Mouse (Mus musculus): ENCODE data around the gene Myo16.

The Myo16 gene

GRCm38 (mm10) chr8:10175976-10176375 is 22.3 kb downstream of the Myo16 start:
- DNase-seq (ENCODE audit: low read depth, low spot score), result no peak

GRCm38 (mm10) chr8:10177131-10177530 is 23.4 kb downstream of the Myo16 start:
- no peak for DNase-seq (ENCODE audit: low read depth, low spot score)

- no peak for DNase-seq (ENCODE audit: low read depth, low spot score)
Measured at GRCm38 (mm10) chr8:10178986-10179385, 25.3 kb downstream of the Myo16 start.

- no peak for DNase-seq (ENCODE audit: low read depth, low spot score)
Measured at GRCm38 (mm10) chr8:10190607-10191006, 36.9 kb downstream of the Myo16 start.

DNA sequence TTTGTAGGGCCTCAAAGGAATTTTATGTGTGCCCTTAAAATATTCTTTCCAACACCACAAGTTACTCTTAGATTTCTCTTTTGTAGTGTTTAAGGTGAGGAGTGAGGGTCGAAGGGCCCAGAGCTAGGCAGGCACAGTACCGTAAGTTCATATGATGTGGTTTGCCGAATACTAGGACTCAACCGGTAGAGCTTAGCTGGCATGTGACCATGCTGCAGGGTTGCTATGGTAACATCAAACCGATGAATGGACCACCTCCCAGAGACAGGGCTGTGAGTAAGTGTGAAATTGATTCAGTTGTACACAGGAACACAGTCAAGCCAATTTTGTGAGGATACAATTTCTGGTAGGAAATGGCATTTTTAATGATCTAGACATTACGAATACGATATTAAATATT is 44.5 kb downstream of the Myo16 start:
- peak; percentile 11 for DNase-seq (ENCODE audit: low read depth, low spot score)

DNA sequence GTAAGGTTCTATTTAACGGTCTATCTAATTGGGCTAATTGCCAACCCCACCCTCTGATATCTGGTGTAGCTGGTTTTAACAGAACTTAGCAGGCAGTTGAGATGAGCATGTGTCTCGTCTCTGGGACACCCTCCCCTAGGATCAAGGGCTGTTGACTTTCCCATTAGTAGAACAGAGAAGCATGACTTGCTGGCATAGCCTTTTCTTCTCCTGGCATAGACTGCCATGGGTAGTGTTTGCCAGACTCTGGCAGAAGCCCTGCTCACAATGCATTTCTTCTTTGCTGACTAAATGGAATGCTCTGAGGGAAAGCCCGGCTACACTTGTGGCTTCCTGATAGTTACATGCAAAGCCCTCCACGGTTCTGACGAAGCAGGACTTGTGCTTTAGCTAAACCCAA is 45.6 kb downstream of the Myo16 start:
- DNase-seq (ENCODE audit: low read depth, low spot score), result no peak

DNA sequence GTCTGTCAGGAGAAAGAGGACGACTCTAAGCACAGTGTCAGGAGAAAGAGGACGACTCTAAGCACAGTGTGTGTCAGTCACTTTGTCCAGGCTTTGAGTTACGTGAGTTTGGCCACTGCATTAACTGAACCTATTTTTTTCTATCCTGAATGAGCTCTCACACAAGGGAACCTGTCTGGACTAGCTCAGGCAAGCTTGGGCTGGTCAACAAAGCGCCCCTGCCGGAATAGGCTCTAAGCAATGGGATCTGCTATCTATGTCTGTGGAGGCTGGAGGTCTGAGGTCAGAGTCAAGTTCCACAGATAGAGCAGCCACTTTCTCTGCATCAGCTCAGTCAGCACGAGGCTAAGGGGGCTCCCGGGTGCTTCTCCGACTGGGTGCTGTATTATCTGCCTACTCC is 46.3 kb downstream of the Myo16 start:
- no peak for DNase-seq (ENCODE audit: low read depth, low spot score)

- DNase-seq (ENCODE audit: low read depth, low spot score), result no peak
Measured at GRCm38 (mm10) chr8:10215023-10215422, 61.3 kb downstream of the Myo16 start.

GRCm38 (mm10) chr8:10219761-10220276 is 66.1 kb downstream of the Myo16 start:
- DNase-seq (ENCODE audit: low read depth, low spot score), result no peak

- DNase-seq (ENCODE audit: low read depth, low spot score), result no peak
Measured at GRCm38 (mm10) chr8:10222770-10223169, 69.1 kb downstream of the Myo16 start.

GRCm38 (mm10) chr8:10223528-10224194 is 70.0 kb downstream of the Myo16 start:
- DNase-seq (ENCODE audit: low read depth, low spot score), result no peak

- DNase-seq (ENCODE audit: low read depth, low spot score), result no peak
Measured at GRCm38 (mm10) chr8:10224305-10224971, 70.7 kb downstream of the Myo16 start.

- DNase-seq (ENCODE audit: low read depth, low spot score), result no peak
Measured at GRCm38 (mm10) chr8:10225018-10225417, 71.3 kb downstream of the Myo16 start.

GRCm38 (mm10) chr8:10230746-10231369 is 77.1 kb downstream of the Myo16 start:
- peak; percentile 47 for DNase-seq (ENCODE audit: low read depth, low spot score)

DNA sequence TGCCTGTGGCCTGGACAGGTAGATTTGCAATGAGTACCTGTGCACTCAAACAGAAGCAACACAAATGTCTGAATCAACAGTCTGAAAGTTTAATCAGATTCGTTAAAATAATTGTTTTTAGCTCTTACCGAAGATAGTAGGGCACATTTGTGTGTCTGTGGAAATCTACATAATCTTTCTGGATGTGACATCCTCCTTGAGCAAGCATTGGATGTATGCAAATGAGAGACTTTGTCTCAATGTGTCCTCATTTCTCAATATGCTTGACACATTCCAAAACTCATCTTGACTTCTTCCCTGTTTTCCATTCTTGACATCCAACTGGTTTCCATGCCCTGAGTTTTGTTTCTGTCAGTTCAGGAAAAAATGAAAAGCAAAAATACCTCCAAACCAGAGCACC is 80.8 kb downstream of the Myo16 start:
- no peak for DNase-seq (ENCODE audit: low read depth, low spot score)

DNA sequence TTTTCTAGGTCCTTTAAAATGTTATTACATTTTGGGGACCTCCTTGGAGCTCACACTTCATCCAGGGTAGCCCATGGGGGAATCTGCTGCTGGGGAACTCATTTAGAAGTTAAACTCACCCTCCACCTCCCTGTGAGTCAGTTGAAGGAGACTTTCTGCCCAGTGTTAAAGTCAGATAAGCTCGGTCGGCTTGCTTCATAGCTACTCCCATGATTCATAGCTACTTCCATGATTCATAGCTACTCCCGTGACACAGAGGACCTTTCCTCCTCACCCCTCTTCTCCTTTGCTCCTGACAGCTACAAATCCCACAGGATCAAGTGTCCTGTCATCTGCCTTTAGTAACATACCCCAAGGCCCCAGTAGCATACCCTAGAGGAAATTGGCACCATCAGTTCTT is 89.6 kb downstream of the Myo16 start:
- no peak for DNase-seq (ENCODE audit: low read depth, low spot score)

- peak; percentile 19 for DNase-seq (ENCODE audit: low read depth, low spot score)
Measured at GRCm38 (mm10) chr8:10249156-10249555, 95.4 kb downstream of the Myo16 start.

- DNase-seq (ENCODE audit: low read depth, low spot score), result no peak
Measured at GRCm38 (mm10) chr8:10255741-10256140, 102.0 kb downstream of the Myo16 start.

GRCm38 (mm10) chr8:10256563-10256962 is 102.9 kb downstream of the Myo16 start:
- no peak for DNase-seq (ENCODE audit: low read depth, low spot score)

- DNase-seq (ENCODE audit: low read depth, low spot score), result no peak
Measured at GRCm38 (mm10) chr8:10270094-10270493, 116.4 kb downstream of the Myo16 start.

DNA sequence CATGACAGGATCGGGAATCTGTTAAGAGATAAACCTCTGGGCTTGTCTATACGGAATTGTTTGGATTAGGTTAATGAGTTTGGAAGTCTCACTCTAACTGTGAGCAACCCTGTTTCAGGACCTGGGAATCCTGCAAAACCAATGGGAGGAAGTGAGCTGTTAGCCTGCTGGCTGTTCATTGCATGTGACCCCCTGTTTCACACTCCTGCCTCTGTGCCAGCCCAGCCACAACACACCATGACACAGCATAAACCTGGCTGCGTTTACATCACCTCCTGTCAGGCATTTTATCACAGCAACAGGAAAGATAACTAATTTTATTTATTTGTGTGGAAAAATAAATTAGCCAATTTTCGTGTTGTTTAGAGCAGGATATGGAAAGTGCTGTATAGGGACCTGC is 138.9 kb downstream of the Myo16 start:
- DNase-seq (ENCODE audit: low read depth, low spot score), result no peak

DNA sequence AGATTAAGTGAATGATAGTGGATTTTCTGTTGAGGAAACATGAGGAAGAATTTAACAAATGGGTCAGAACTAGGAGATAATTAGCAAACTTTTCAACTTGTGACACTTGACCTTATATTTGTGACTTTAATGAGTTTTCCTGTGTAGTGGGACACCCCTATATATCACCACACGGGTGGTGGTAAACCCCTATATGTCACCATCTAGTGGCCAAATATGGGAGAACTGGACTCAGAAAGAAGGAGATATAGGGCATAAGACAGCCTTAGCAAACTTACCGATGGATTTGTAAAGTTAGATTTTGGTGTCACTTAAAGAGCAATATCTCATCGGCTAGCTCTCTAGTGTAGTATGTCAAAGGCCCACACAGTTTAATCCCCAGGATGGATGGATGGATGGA is 147.1 kb downstream of the Myo16 start:
- DNase-seq (ENCODE audit: low read depth, low spot score), result no peak

- DNase-seq (ENCODE audit: low read depth, low spot score), result no peak
Measured at GRCm38 (mm10) chr8:10303061-10303460, 149.3 kb downstream of the Myo16 start.
